Mouse (Mus musculus): Measurements from ENCODE around the gene Dnajb6. TPM values are rescaled to one million over a fixed set of nuclear protein-coding genes. Genes with fewer than 3 reads are reported as not detected.
"Not testable (repeated sequence)": the region's sequence is repeated elsewhere in the genome, so short reads cannot be mapped to it uniquely, and the experiment has no call there.

The Dnajb6 gene
- polyA plus RNA-seq (2012; ENCODE audit: insufficient read depth, insufficient read length, missing spikeins): 93.7 and 110 TPM in 2 replicates

DNA sequence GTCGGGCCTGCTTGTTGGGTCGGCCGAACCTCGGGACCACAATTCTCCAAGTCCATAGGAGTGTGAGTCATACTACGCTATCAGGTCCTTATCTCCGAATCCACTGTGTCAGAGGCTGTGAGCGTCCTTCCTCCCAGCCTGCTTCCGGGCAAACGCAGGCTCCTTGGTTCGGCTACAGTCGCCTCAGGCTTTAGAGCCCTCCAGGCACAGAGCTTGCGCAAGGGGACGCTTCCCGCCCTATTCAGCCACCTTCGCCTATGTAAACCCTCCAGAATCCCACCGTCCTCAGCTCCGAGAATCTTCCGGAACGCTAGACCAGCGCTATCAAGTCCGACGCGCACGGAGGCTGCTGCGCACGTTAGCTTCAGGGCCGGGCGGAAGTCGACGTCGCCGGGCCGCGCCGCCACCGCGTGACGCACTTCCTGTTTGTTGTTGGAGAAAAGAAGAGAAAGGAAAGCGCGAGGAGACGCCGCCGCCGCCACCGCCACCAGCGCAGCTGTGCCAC lies at the start of gene Dnajb6, which contains the start of gene Gm5129:
Dnajb6 (plus strand) TSS at position 132 of the 505 bp plus-strand sequence.
Gm5129 (minus strand) TSS at position 380 of the 505 bp plus-strand sequence.
- H3K4me3 ChIP-seq (ENCODE audit: insufficient read depth, low read depth, low read length): peak within 1 kb of the TSS; percentile 70
- H3K27ac ChIP-seq (replicated peaks; ENCODE audit: low read depth, low read length): peak within 1 kb of the TSS; percentile 94
- peaks cover 16% of the 10 kb centered on the region; the same call in 1 of the 2 replicates for H3K4me1 ChIP-seq (ENCODE audit: control insufficient read depth, insufficient read depth, insufficient read length, low read length)

DNA sequence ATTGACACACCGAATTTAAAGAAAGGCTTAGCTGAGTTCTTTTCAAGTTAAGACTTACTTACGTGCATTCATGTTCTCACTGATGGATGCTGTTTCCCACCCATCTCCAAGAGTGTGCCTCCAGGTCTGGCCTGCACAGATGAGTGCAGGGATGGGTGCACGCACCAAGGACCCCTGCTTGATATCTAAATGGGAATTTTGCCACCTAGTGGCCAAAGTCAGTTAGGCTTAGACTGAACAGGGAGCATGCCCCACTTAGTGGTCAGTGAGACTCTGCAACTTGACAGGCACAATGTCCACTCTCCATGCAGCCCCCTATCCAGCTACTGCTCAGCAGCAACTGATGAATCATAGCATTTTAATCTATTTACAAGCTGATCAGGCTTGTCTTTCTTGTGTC lies 47.8 kb upstream of the Dnajb6 start:
- H3K4me1 ChIP-seq (ENCODE audit: control insufficient read depth, insufficient read depth, insufficient read length, low read length): no peaks in the 10 kb centered on the region
- H3K4me3 ChIP-seq (ENCODE audit: insufficient read depth, low read depth, low read length): no peak overlapping the region
- no peak overlapping the region for H3K27ac ChIP-seq (replicated peaks; ENCODE audit: low read depth, low read length)

DNA sequence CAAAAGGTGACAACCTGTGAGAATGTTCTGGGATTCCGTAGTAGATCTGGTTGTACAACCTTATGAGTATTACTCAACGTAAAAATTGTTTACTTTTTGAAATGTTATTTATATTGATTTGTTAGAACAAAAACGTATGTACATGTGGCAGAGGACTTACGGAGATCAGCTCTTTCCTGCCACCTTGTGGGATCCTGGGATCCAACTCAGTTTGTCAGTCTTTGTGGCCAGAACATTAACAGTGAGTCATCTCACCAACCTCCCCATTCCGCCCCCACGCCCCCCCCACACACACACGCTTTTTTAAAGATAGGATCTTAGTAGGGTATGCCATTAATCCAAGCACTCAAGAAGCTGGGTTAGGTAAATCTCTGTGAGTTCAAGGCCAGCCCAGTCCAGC lies 47.1 kb upstream of the Dnajb6 start:
- Histone ChIP-seq H3K27ac (replicated peaks; ENCODE audit: low read depth, low read length) (no peak overlapping the region), H3K4me3 (ENCODE audit: insufficient read depth, low read depth, low read length) (no peak overlapping the region), H3K4me1 (ENCODE audit: control insufficient read depth, insufficient read depth, insufficient read length, low read length) (no peaks in the 10 kb centered on the region)

DNA sequence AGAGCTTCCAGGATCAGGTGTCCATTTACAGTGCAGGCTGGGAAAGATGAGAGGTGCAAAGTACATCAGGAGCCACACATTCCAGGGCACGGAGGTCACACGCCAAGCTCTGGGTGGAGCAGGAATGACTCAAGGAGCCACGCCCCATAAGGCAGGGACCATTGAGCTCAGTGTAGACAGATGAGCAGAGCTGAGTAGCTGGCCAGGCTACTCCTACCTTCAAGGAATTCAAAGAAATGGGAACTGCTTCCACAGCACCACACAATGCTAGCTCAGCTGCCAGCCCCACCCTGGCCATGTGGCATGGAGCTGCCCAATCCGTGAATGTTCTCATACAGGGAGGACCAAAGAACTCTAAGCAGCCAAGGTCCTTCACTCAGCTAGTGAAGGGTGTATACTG lies 37.0 kb upstream of the Dnajb6 start:
- H3K27ac ChIP-seq (replicated peaks; ENCODE audit: low read depth, low read length): no peak overlapping the region
- no peak overlapping the region for H3K4me3 ChIP-seq (ENCODE audit: insufficient read depth, low read depth, low read length)
- no peaks in the 10 kb centered on the region for H3K4me1 ChIP-seq (ENCODE audit: control insufficient read depth, insufficient read depth, insufficient read length, low read length)

DNA sequence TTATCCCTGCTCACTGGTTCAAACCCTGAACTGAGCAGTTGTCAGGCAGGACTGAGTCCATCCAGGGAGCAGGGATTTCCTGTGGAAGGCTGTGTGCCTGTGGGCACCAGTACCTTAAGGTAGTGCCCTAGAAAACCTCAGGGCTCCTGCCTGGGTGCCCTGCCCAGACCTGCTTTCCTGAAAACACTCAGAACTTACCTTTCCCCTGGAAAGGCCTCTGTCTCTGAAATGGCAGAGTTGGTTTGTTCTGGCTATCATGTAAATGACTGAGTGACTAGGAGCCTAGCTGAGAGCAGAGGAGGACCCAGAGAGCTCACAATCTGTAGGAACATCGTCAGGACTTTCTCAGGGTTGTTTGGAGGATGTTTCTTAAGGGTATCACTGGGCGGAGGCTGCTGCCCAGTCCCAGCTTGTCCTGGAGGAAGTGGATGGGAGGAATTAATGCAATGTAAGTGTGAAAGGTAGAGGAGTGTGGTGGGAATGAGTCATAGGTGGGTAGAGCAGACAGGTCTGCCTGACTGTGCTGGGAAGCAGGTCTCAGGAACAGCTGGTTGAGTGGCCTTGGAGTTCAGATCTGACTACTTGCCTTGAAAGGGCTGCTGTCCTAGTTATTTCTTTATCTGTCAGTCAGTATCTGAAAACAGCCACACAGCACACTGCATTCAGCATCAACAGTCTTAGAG lies 35.8 kb upstream of the Dnajb6 start:
- Histone ChIP-seq H3K4me3 (ENCODE audit: insufficient read depth, low read depth, low read length) (no peak overlapping the region), H3K4me1 (ENCODE audit: control insufficient read depth, insufficient read depth, insufficient read length, low read length) (no peaks in the 10 kb centered on the region)

DNA sequence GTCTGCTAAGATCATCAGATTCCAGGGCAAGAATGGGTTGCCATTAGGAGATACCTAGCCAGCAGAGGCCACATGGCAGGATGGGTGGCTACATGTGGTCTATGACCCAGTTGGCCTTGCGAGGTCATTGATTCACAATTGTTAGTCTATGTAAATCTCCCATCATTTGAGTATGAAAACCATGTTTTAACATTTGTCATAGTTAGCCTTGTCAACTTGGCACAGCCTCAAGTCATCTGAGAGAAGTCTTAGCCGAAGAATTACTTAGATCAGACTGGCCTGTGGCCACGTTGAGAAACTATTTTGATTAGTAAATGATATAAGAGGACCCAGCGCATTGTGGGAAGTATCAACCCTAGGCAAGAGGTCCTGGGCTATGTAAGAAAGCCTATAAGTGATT lies 28.2 kb upstream of the Dnajb6 start:
- Histone ChIP-seq H3K4me3 (ENCODE audit: insufficient read depth, low read depth, low read length) (no peak overlapping the region), H3K4me1 (ENCODE audit: control insufficient read depth, insufficient read depth, insufficient read length, low read length) (no peaks in the 10 kb centered on the region), H3K27ac (replicated peaks; ENCODE audit: low read depth, low read length) (no peak overlapping the region)

More for the DNA sequence above, 35.8 kb upstream of the Dnajb6 start:
- H3K27ac ChIP-seq (replicated peaks; ENCODE audit: low read depth, low read length): no peak overlapping the region

DNA sequence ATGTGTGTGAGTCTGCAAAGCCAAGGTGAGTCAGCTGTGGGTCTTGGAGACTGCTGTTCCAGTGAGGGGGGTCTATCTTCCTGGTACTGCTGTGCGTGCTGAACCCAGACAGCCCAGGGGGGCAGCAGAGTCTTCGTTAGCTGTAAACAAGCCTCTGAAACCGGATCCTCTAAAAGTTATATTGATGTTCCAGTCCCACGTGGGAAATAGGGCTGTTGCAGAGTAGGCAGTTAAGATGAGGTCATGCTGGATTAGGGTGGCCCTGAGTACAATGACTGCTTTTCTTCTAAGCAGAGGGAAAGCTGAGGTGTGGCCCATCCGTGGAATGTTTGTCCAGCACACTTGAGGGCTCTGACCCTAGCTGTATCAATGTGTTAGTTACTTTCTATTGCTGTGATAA lies 27.2 kb upstream of the Dnajb6 start:
- H3K4me1 ChIP-seq (ENCODE audit: control insufficient read depth, insufficient read depth, insufficient read length, low read length): no peaks in the 10 kb centered on the region
- H3K27ac ChIP-seq (replicated peaks; ENCODE audit: low read depth, low read length): no peak overlapping the region
- no peak overlapping the region for H3K4me3 ChIP-seq (ENCODE audit: insufficient read depth, low read depth, low read length)

DNA sequence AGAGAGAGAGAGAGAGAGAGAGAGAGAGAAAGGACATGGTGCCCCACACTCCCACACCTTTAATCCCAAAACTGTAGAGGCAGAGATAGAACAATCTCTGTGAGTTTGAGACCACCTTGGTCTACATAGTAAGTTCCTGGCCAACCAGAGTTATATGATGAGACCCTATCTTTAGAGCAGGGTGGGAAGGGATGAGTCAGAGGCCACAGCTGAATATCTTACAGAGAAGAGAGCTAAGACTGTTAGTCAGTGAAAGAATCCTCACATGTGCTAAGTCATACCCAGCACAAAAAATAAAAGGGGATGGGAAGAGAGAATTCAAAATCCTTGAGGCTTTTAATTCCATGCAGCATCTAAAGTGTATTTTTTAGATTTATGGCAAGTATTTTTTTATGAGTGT lies 23.9 kb upstream of the Dnajb6 start:
- Histone ChIP-seq H3K4me1 (ENCODE audit: control insufficient read depth, insufficient read depth, insufficient read length, low read length) (no peaks in the 10 kb centered on the region), H3K27ac (replicated peaks; ENCODE audit: low read depth, low read length) (no peak overlapping the region), H3K4me3 (ENCODE audit: insufficient read depth, low read depth, low read length) (no peak overlapping the region)

DNA sequence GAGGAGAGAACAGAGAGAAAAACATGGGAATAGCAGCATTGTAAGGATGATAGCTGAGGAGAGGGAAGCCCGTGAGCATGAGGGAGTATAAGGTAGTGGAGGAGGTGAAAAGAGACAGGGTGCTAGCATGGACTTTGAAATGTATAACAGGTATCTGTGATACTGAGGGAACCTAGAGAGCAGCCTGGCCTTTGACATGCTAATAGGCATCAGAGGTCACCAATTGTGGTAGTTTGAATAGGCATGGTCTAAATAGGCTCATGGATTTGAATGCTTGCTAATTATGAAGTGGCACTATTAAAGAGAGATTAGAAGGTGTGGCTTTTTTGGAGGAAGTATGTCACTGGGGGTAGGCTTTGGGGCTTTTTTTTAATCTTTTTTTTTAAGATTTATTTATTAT lies 22.6 kb upstream of the Dnajb6 start:
- H3K4me3 ChIP-seq (ENCODE audit: insufficient read depth, low read depth, low read length): no peak overlapping the region
- no peak overlapping the region for H3K27ac ChIP-seq (replicated peaks; ENCODE audit: low read depth, low read length)
- no peaks in the 10 kb centered on the region for H3K4me1 ChIP-seq (ENCODE audit: control insufficient read depth, insufficient read depth, insufficient read length, low read length)

DNA sequence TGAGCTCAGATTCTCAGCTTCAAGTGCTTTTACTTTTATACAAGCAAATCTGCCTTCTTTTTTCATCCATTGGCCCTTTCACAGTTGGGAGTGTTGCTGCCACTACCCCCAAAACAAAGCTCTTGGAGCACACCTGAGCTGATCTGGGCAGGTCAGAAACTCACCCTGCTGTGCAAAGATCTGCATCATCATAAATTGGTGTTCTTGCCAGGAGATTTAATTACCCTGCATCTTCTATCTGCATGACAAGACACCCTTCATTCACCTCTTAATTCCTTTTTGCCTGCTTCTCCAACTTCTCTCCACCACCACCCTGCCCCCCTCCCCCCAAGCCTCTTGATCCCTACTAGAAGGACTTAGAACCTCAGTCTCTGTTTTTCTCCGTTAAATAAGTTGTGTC lies 14.3 kb upstream of the Dnajb6 start:
- Histone ChIP-seq H3K4me3 (ENCODE audit: insufficient read depth, low read depth, low read length) (no peak overlapping the region), H3K4me1 (ENCODE audit: control insufficient read depth, insufficient read depth, insufficient read length, low read length) (no peaks in the 10 kb centered on the region), H3K27ac (replicated peaks; ENCODE audit: low read depth, low read length) (no peak overlapping the region)

DNA sequence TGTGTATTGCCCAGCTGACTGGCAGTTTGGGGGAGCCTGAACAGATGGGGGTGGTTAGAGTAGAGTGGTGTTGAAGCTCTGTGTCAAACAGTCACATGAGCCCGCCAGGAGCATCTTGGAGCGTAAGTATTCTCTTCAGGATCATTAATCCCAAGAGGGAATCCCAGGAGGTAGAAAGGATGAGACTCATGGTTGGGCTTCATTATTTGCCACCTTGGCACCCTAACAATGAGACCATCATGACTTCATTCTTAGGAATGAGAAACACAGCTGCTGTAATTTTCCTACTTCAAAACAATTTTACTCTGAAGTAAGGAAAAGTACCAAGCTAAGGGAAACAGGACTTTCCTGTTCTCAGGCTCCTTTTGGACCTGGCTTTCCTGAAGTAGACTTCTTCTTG lies 10.1 kb upstream of the Dnajb6 start:
- Histone ChIP-seq H3K4me3 (ENCODE audit: insufficient read depth, low read depth, low read length) (no peak overlapping the region), H3K27ac (replicated peaks; ENCODE audit: low read depth, low read length) (no peak overlapping the region), H3K4me1 (ENCODE audit: control insufficient read depth, insufficient read depth, insufficient read length, low read length) (no peaks in the 10 kb centered on the region)

DNA sequence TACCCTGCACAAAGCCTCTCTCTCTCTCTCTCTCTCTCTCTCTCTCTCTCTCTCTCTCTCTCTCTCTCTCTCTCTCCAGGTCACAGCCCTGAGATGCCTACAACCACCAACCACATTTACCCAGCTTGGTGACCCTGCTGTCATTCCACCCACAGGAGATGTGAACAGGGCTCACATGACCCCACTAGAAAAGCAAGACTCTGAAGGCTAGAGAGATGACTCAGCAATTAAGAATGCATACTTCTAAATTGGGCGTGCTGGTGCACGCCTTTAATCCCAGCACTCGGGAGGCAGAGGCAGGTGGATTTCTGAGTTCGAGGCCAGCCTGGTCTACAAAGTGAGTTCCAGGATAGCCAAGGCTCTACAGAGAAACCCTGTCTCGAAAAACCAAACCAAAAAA lies 9.4 kb upstream of the Dnajb6 start:
- H3K27ac ChIP-seq (replicated peaks; ENCODE audit: low read depth, low read length); H3K4me3 ChIP-seq (ENCODE audit: insufficient read depth, low read depth, low read length); H3K4me1 ChIP-seq (ENCODE audit: control insufficient read depth, insufficient read depth, insufficient read length, low read length): not testable (repeated sequence)

DNA sequence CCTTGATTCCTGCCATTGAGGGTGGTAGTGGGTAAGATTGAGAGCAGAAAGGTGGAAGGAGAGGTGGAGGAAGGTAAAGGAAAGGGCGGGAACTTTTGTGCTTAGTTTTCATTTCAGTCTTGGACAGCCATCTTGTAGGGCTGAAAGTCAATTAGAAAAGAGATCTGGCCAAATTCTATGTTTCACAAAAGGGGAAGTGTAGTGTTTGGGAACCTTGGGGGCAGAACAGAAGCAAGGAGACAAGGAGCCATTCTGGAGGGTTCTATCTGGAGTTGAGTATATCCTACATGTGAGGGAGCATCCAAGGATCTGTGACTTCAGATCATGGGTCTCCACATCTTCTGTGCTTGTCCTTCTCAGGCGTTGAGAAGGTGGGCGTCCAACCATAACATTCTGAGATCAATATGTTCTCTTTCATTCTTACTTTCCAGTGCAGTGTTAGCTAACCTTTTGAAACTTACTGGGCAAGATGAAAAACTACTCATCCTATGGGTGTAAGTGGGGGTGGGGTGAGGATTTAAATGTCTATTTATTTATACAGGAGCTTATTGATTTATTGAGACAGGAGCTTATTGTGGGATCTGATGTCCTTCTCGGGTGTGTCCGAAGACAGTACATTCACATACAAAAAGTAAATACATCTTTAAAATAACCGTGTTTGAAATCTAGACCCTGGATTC lies 517 bp upstream of the Dnajb6 start:
- Histone ChIP-seq H3K4me3 (ENCODE audit: insufficient read depth, low read depth, low read length) (peak overlapping the region; percentile 70), H3K4me1 (ENCODE audit: control insufficient read depth, insufficient read depth, insufficient read length, low read length) (peaks cover 13% of the 10 kb centered on the region; the same call in 1 of the 2 replicates), H3K27ac (replicated peaks; ENCODE audit: low read depth, low read length) (peak overlapping the region; percentile 94)

DNA sequence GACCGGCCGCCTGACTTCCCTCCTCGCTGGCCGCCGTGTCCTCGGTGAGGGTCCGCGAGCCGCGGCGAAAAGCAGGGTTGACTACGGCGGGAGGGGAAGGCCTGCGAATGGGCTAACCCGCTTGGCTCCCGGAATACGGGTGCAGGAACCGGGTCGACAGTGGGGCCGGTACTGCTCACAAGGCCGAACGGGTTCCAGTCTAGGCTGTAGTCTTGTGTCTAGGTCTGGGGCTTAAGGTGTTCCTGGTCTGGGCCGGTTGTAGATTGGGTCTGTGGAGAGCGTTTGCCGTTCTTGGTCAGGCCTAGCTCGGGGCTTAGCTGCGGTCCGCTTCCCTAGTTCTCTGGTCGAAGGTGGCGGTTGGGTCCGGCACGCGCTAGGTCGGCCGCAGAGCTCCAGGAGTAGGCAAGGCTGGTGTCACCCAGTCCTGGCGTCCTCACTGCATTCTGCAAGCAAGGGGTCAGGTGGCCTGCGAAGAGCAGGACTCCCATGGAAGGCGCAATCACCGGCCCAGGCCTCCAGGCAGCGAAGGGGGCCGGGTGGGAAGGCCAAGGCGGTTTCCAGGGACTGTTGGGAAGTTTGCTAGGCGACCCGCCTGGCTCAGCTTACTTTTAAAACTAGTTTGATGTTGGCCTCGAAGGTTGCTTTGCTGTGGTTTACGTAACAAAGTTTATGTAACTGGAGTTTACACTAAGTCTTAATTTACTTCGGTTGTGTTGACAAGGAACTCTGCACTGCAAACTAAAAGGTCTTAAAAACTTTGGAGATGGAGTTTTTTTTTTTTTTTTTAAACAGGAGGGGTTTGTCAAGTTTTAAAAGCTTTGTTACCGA lies 799 bp downstream of the Dnajb6 start:
- Histone ChIP-seq H3K27ac (replicated peaks; ENCODE audit: low read depth, low read length) (peak overlapping the region; percentile 92), H3K4me1 (ENCODE audit: control insufficient read depth, insufficient read depth, insufficient read length, low read length) (peaks cover 21% of the 10 kb centered on the region; the same call in 1 of the 2 replicates), H3K4me3 (ENCODE audit: insufficient read depth, low read depth, low read length) (peak overlapping the region; percentile 70)

DNA sequence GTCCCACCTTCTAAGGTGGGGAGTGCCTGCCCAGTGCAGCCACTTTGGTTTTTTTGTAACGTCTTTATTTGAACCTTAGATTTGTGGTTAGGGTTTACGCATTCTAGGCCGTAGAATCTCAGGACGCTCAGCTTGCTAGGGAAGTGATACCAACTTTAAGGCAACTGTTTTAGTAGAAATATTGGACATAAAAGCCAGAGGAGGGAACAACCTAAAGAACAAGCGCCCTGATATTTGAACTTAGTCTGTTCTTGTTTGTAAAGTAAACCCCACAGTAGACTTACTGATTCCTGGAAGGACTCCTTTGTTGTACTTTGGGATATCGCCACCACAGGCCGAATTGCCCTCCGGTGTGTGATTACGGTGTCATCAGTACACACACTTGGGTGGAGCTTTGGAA lies 1.5 kb downstream of the Dnajb6 start:
- Histone ChIP-seq H3K4me3 (ENCODE audit: insufficient read depth, low read depth, low read length) (peak overlapping the region; percentile 70), H3K27ac (replicated peaks; ENCODE audit: low read depth, low read length) (no peak overlapping the region), H3K4me1 (ENCODE audit: control insufficient read depth, insufficient read depth, insufficient read length, low read length) (peaks cover 23% of the 10 kb centered on the region; the same call in 1 of the 2 replicates)
